Mouse (Mus musculus) ES-E14 (cell line): ENCODE measurements around the gene Disp1. TPM values are rescaled to one million over a fixed set of nuclear protein-coding genes. Genes with fewer than 3 reads are reported as not detected.

Source experiments
- DNase-seq: peaks from one replicate; pipeline ENCODE4 v3.0.0-alpha.2; 2013; ENCODE audit warnings: low read depth, low spot score
- H3K27ac ChIP-seq: 2 replicates; pipeline ENCODE4 v1.5.1; 2012; ENCODE audit warnings: low read depth, mild to moderate bottlenecking, low read length, moderate library complexity, mixed read lengths; ENCODE audit not compliant: poor library complexity, insufficient read depth, severe bottlenecking
- H3K36me3 ChIP-seq: 2 replicates; pipeline ENCODE4 v1.6.1; 2012; ENCODE audit warnings: mild to moderate bottlenecking, low read length, moderate library complexity, mixed read lengths; ENCODE audit not compliant: control insufficient read depth, poor library complexity, insufficient read depth, severe bottlenecking
- H3K4me1 ChIP-seq, 2 experiments: fragments of 150-350 bp in 1 of 2; sonication (generic) in 1 of 2; 2 replicates each; pipeline ENCODE4 v1.6.1; 2012; ENCODE audit warnings: low read length in 2 of 2, mild to moderate bottlenecking in 1 of 2, mixed read lengths in 1 of 2; ENCODE audit not compliant: control insufficient read depth in 2 of 2, insufficient read depth in 2 of 2, poor library complexity in 1 of 2
- H3K4me3 ChIP-seq, 2 experiments: fragments of 150-350 bp in 1 of 2; sonication (generic) in 1 of 2; 2 replicates each; pipeline ENCODE4 v1.5.1; 2012; ENCODE audit warnings: low read length in 2 of 2, low read depth in 1 of 2, mild to moderate bottlenecking in 1 of 2, mixed read lengths in 1 of 2; ENCODE audit not compliant: insufficient read depth in 1 of 2, poor library complexity in 1 of 2, severe bottlenecking in 1 of 2
- H3K9ac ChIP-seq: 2 replicates; pipeline ENCODE4 v1.6.1; 2012; ENCODE audit warnings: low read depth, mild to moderate bottlenecking, low read length, mixed read lengths; ENCODE audit not compliant: poor library complexity, insufficient read depth, severe bottlenecking
- H3K9me3 ChIP-seq: fragments of 150-350 bp; sonication (generic); 2 replicates; pipeline ENCODE4 v1.6.1; 2012; ENCODE audit warnings: low read depth, mild to moderate bottlenecking, low read length; ENCODE audit not compliant: control insufficient read depth, insufficient read depth
- CHD2 ChIP-seq: IDR thresholded peaks from 2 replicates; pipeline ENCODE4 v1.6.1; 2014; ENCODE audit warnings: mild to moderate bottlenecking, low read depth, low read length, inconsistent platforms
- HCFC1 ChIP-seq: IDR thresholded peaks from 2 replicates; pipeline ENCODE4 v1.6.1; 2012; ENCODE audit warnings: low read length, inconsistent platforms, borderline replicate concordance; ENCODE audit not compliant: insufficient read depth
- MAFK ChIP-seq: IDR thresholded peaks from 2 replicates; pipeline ENCODE4 v1.6.1; 2014; ENCODE audit warnings: mild to moderate bottlenecking, low read depth, low read length, inconsistent platforms; ENCODE audit not compliant: insufficient read depth
- ZC3H11A ChIP-seq: IDR thresholded peaks from 2 replicates; pipeline ENCODE4 v1.6.1; 2012; ENCODE audit warnings: low read depth, mild to moderate bottlenecking, inconsistent platforms, low read length, borderline replicate concordance
- ZNF384 ChIP-seq: IDR thresholded peaks from 2 replicates; pipeline ENCODE4 v1.6.1; 2012; ENCODE audit warnings: low read depth, low read length, inconsistent platforms
- in situ Hi-C, 2 experiments: fragments of 600-800 bp; cut with MboI; formaldehyde crosslinking; loops; one replicate each; pipeline ENCODE4 v1.15.1; 2025; ENCODE audit warnings: low sequenced_read_pairs in 2 of 2, inconsistent platforms in 1 of 2; ENCODE audit not compliant: unreplicated experiment in 2 of 2
- total RNA-seq: library from RNA; depleted of rRNA; stranded (reverse); fragments of 300-350 nt; gene quantifications from 2 replicates; pipeline ENCODE4 v1.2.3, GENCODE M21; 2012

Gene Disp1
- total RNA-seq, 1 experiment = 13.5 TPM

GRCm38 (mm10) chr1:183095454-183096088 is 125.8 kb downstream of the Disp1 start:
- Histone ChIP-seq H3K4me3 (no peak overlapping the region), H3K27ac (no peak overlapping the region), H3K9ac (no peak overlapping the region), H3K9me3 (no peaks in the 10 kb centered on the region), H3K36me3 (no peaks in the 10 kb centered on the region), H3K4me1 (peaks cover 0 to 5% of the 10 kb centered on the region in 2 experiments; a peak in 1 of 4 replicates)
- peak; percentile 78 for DNase-seq
- in situ Hi-C loops = no loop called here
- TF ChIP-seq ZC3H11A (no peak), CHD2 (no peak), MAFK (no peak), HCFC1 (no peak), ZNF384 (no peak)

- Histone ChIP-seq H3K4me1 (peaks cover 0 to 5% of the 10 kb centered on the region in 2 experiments; a peak in 1 of 4 replicates), H3K9ac (no peak overlapping the region), H3K27ac (no peak overlapping the region), H3K4me3 (no peak overlapping the region), H3K9me3 (no peaks in the 10 kb centered on the region), H3K36me3 (peaks cover 23% of the 10 kb centered on the region)
- TF ChIP-seq ZC3H11A (no peak), MAFK (no peak), CHD2 (no peak), HCFC1 (no peak), ZNF384 (no peak)
- no peak for DNase-seq
- in situ Hi-C loops = no loop called here
These were observed 129.0 kb downstream of the Disp1 start for GRCm38 (mm10) chr1:183092296-183092695.

GRCm38 (mm10) chr1:183091203-183091602 is 130.1 kb downstream of the Disp1 start:
- TF ChIP-seq CHD2 (no peak), HCFC1 (no peak), MAFK (no peak), ZC3H11A (no peak), ZNF384 (no peak)
- peaks cover 0 to 5% of the 10 kb centered on the region in 2 experiments; a peak in 1 of 4 replicates for H3K4me1 ChIP-seq
- no peak overlapping the region for H3K27ac ChIP-seq
- no peak overlapping the region for H3K9ac ChIP-seq
- no peaks in the 10 kb centered on the region for H3K9me3 ChIP-seq
- no peak for DNase-seq
- H3K36me3 ChIP-seq = peaks cover 29% of the 10 kb centered on the region
- in situ Hi-C loops = no loop called here
- H3K4me3 ChIP-seq = no peak overlapping the region

- in situ Hi-C loops = no loop called here
- H3K9me3 ChIP-seq = no peaks in the 10 kb centered on the region
- H3K27ac ChIP-seq = no peak overlapping the region
- no peak for DNase-seq
- no peak for TF ChIP-seq CHD2
- TF ChIP-seq HCFC1 = no peak
- TF ChIP-seq ZNF384 = no peak
- peak; percentile 44; the same call in 1 of the 2 replicates for TF ChIP-seq MAFK
- peak overlapping the region in 1 of 2 experiments; percentile 40; a peak in 1 of 4 replicates for H3K4me3 ChIP-seq
- H3K4me1 ChIP-seq = no peaks in the 10 kb centered on the region
- H3K9ac ChIP-seq = no peak overlapping the region
- H3K36me3 ChIP-seq = peaks cover 29% of the 10 kb centered on the region
These were observed 132.7 kb downstream of the Disp1 start for GRCm38 (mm10) chr1:183088661-183089060.

- no peak overlapping the region for H3K27ac ChIP-seq
These were observed 134.5 kb downstream of the Disp1 start for GRCm38 (mm10) chr1:183086843-183087242.

More at GRCm38 (mm10) chr1:183086843-183087242, 134.5 kb downstream of the Disp1 start:
- in situ Hi-C loops = no loop called here
- Histone ChIP-seq H3K4me1 (no peaks in the 10 kb centered on the region), H3K4me3 (peak overlapping the region in 1 of 2 experiments; percentile 21; a peak in 1 of 4 replicates), H3K36me3 (peaks cover 29% of the 10 kb centered on the region), H3K9ac (no peak overlapping the region; the same call in 1 of the 2 replicates), H3K9me3 (no peaks in the 10 kb centered on the region)
- TF ChIP-seq ZC3H11A = no peak
- no peak for TF ChIP-seq CHD2
- TF ChIP-seq MAFK = no peak
- no peak for TF ChIP-seq ZNF384
- TF ChIP-seq HCFC1 = no peak
- no peak for DNase-seq
